Mouse (Mus musculus) neural tube, embryonic 13.5 days (tissue): ENCODE results near the gene Bckdk. TPM values are rescaled to one million over a fixed set of nuclear protein-coding genes. Genes with fewer than 3 reads are reported as not detected.
"Not testable (repeated sequence)": the region's sequence is repeated elsewhere in the genome, so short reads cannot be mapped to it uniquely, and the experiment has no call there.

Experiments used
- ATAC-seq: fragments of 200-750 bp; cut with Nextera tagmentation; 2 replicates; pipeline ENCODE4 v1.8.0; 2017; ENCODE audit warnings: low read depth, mild to moderate bottlenecking, moderate TSS enrichment, moderate library complexity
- H3K27ac ChIP-seq: fragments of 300-500 bp; sonication (generic); replicated peaks from 2 replicates; pipeline ENCODE4 v1.5.1; 2015; ENCODE audit warnings: moderate library complexity, mild to moderate bottlenecking, inconsistent platforms
- H3K27me3 ChIP-seq: fragments of 300-500 bp; sonication (generic); 2 replicates; pipeline ENCODE4 v1.6.1; 2015; ENCODE audit warnings: mild to moderate bottlenecking, inconsistent platforms
- H3K36me3 ChIP-seq: fragments of 300-500 bp; sonication (generic); 2 replicates; pipeline ENCODE4 v1.6.1; 2015; ENCODE audit warnings: mild to moderate bottlenecking, inconsistent platforms
- H3K4me1 ChIP-seq: fragments of 300-500 bp; sonication (generic); replicated peaks from 2 replicates; pipeline ENCODE4 v1.6.1; 2015; ENCODE audit warnings: inconsistent platforms
- H3K4me2 ChIP-seq: fragments of 300-500 bp; sonication (generic); 2 replicates; pipeline ENCODE4 v1.6.1; 2015; ENCODE audit warnings: inconsistent platforms, mild to moderate bottlenecking, moderate library complexity
- H3K4me3 ChIP-seq: fragments of 300-500 bp; sonication (generic); 2 replicates; pipeline ENCODE4 v1.5.1; 2015; ENCODE audit warnings: mild to moderate bottlenecking, inconsistent platforms
- H3K9ac ChIP-seq: fragments of 300-500 bp; sonication (generic); 2 replicates; pipeline ENCODE4 v1.6.1; 2015; ENCODE audit warnings: moderate library complexity, mild to moderate bottlenecking, inconsistent platforms
- H3K9me3 ChIP-seq: fragments of 300-500 bp; sonication (generic); 2 replicates; pipeline ENCODE4 v1.6.1; 2016; ENCODE audit warnings: inconsistent platforms
- WGBS: fragments of 180-500 bp; shearing (Covaris S2); methylation state at CpG from one replicate; pipeline ENCODE4 v1.1.7; 2015; 5-methylcytosine and 5-hydroxymethylcytosine counted together
- polyA plus RNA-seq: library from polyadenylated mRNA; unstranded; fragments of >200 nt; fragmentation: Nextera tagmentation; extraction: Ambion mirVana; gene quantifications from 2 replicates; pipeline ENCODE4 v1.2.1, GENCODE M21; 2015

Gene Bckdk
- polyA plus RNA-seq, 1 experiment from 2014 or later, result 64.4 TPM

DNA sequence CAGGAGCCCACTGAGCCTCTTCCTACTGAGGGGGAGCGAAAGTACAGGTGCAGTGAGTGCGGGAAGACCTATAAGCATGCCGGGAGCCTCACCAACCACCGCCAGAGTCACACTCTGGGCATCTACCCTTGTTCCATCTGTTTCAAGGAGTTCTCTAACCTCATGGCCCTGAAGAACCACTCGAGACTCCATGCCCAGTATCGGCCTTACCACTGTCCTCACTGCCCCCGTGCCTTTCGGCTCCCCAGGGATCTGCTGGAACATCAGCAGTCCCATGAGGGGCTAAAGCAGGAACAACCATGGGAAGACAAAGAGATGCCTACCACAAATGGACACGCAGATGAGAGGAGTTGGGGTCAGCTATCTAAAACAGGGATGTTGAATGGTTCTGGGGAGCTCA, 24.6 kb upstream of the Bckdk start:
- Histone ChIP-seq H3K4me1 (peaks cover 43% of the 10 kb centered on the region), H3K9ac (no peak overlapping the region), H3K36me3 (peaks cover 66% of the 10 kb centered on the region), H3K9me3 (no peaks in the 10 kb centered on the region), H3K27ac (no peak overlapping the region), H3K4me3 (no peak overlapping the region), H3K27me3 (no peaks in the 10 kb centered on the region), H3K4me2 (no peak overlapping the region)
- ATAC-seq, result no peak
- WGBS, result 95% methylated on average over 9 of the region's 9 CpGs

DNA sequence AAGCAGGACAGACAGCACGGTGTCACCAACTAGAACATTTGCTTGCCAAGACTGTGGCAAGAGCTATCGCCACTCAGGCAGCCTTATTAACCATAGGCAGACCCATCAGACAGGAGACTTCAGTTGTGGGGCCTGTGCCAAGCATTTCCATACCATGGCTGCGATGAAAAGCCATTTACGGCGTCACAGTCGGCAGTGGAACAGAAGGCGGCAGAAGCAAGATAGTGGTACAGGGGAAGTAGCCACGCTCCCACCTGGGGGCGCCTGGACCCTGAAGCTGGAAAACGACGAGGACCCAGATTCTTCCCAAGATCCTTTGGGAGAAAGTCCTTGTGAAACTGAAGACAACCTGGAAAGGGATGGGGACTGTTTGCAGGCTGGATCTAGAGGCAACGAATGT, 23.5 kb upstream of the Bckdk start:
- H3K27me3 ChIP-seq, result no peaks in the 10 kb centered on the region
- H3K27ac ChIP-seq, result no peak overlapping the region
- peaks cover 78% of the 10 kb centered on the region for H3K36me3 ChIP-seq
- ATAC-seq, result no peak
- peaks cover 50% of the 10 kb centered on the region for H3K4me1 ChIP-seq
- H3K9ac ChIP-seq, result no peak overlapping the region
- 90% methylated on average over 12 of the region's 12 CpGs for WGBS
- H3K4me3 ChIP-seq, result no peak overlapping the region
- no peaks in the 10 kb centered on the region for H3K9me3 ChIP-seq
- no peak overlapping the region for H3K4me2 ChIP-seq

DNA sequence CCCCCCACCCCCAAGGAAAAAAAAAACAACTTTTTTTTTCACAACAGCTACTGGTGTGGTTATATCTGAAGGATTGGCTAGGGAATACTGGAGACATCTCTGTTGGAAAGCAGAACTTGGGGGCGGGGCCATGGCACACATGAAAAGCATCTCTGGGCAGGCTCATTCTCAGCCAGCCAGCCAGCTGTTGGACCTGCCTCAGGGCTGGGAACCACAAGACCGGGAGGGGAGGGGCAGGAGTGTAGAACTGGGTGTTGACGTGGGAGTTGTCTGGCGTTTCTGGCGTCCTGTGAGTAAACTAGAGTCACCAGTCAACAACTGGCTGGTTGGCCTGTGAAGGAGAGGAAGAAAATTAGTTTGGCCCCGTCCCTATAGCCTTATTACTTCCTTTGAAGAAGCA, 17.9 kb upstream of the Bckdk start:
- Histone ChIP-seq H3K4me2 (no peak overlapping the region), H3K9ac (no peak overlapping the region), H3K9me3 (no peaks in the 10 kb centered on the region), H3K4me1 (peaks cover 51% of the 10 kb centered on the region), H3K27me3 (no peaks in the 10 kb centered on the region), H3K36me3 (peaks cover 98% of the 10 kb centered on the region), H3K4me3 (no peak overlapping the region), H3K27ac (no peak overlapping the region)
- WGBS, result 71% methylated on average over 6 of the region's 6 CpGs
- ATAC-seq, result no peak

DNA sequence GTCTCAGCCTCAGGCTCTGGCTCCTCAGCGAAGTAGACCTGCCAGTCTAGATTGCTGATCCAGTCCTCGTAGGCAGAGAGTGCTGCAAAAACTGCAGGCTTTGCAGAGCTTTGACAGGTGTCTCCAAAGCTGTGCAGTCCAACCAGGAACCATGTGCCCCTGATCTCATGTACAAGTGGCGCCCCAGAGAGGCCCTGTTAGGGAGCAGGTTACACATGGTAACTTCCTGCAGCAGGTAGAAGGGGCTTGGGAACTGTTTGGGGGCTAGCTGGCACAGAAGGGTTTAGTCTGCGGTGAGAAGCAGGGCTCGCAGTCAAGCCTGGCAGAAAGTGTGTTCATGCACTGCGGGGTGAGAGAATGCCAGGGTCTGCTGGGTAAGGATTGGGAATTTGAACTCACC, 17.3 kb upstream of the Bckdk start:
- H3K27me3 ChIP-seq, result no peaks in the 10 kb centered on the region
- peaks cover 51% of the 10 kb centered on the region for H3K4me1 ChIP-seq
- no peak overlapping the region for H3K27ac ChIP-seq
- peaks cover 97% of the 10 kb centered on the region for H3K36me3 ChIP-seq
- no peak for ATAC-seq
- no peak overlapping the region for H3K4me2 ChIP-seq
- 94% methylated on average over 6 of the region's 6 CpGs for WGBS
- H3K9me3 ChIP-seq, result no peaks in the 10 kb centered on the region
- H3K4me3 ChIP-seq, result no peak overlapping the region
- no peak overlapping the region for H3K9ac ChIP-seq

DNA sequence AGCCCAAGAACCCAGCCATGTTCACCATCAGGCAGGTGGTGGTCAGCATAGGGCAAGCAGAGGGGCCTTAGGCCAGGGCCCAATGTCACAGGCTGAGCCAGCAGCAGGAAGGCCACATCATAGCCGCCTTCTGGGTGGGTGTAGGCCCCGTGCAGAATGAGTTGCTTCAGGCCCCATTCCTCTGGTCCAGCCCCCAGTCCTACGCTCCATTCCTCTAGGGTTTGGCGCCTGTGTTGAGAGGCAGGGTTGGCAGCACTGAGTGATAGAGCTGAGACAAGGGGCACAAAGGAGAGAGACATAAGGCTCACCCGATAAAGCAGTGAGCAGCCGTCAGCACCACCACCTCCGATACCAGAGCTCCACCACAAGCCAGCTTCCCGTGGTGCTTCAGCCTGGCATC, 16.7 kb upstream of the Bckdk start:
- Histone ChIP-seq H3K27ac (no peak overlapping the region), H3K9me3 (no peaks in the 10 kb centered on the region), H3K4me3 (no peak overlapping the region), H3K4me2 (no peak overlapping the region), H3K27me3 (no peaks in the 10 kb centered on the region), H3K4me1 (peaks cover 45% of the 10 kb centered on the region), H3K36me3 (peaks cover 96% of the 10 kb centered on the region), H3K9ac (no peak overlapping the region)
- no peak for ATAC-seq
- WGBS, result 89% methylated on average over 8 of the region's 8 CpGs

DNA sequence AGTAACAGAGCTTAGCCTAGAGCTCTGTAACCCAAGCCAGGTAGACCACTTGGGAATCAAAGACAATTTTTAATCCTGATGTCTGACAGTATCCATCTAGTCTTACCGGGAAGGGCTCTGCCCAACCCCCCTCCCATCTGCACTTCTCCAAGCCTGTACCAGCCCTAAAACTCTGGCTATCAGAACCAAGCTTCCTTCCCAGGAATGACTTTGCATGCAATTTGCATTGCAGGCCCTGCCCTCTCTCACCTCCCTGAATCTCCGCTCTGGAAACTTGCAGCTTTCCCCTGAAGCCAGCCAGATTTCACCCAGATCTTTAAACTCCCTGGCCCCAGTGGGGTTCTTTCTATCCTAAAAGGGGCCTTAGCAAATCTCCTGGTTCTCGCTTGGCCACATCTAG, 16.1 kb upstream of the Bckdk start:
- ATAC-seq, result no peak
- WGBS, result 83% methylated on average over 3 of the region's 3 CpGs
- no peaks in the 10 kb centered on the region for H3K27me3 ChIP-seq

DNA sequence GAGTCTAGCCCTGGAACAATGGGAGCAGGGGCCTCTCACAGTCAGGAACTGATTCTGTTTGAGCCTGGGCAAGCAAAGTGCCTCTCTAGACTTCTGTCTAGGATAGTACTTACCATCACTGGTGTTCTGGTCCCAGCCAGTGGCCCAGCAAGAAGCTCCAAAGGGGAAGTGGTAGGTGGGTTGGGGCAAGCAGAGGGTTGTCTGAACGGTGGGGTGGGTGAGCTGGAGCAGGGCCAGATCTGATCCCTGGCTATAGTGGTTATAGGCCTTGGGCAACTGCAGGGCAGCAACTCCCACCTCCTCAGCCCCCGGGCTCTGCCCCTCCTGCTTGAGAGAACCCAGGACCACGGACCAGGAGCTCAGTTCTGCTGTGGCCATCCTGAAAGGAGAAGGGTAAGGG, 15.1 kb upstream of the Bckdk start:
- H3K27me3 ChIP-seq, result no peaks in the 10 kb centered on the region
- no peak overlapping the region for H3K27ac ChIP-seq
- H3K36me3 ChIP-seq, result peaks cover 94% of the 10 kb centered on the region
- no peak overlapping the region for H3K4me2 ChIP-seq
- no peaks in the 10 kb centered on the region for H3K9me3 ChIP-seq
- no peak overlapping the region for H3K4me3 ChIP-seq
- no peak overlapping the region for H3K9ac ChIP-seq
- no peak for ATAC-seq
- 80% methylated on average over 3 of the region's 3 CpGs for WGBS
- peaks cover 30% of the 10 kb centered on the region for H3K4me1 ChIP-seq

More for the DNA sequence above, 16.1 kb upstream of the Bckdk start:
- Histone ChIP-seq H3K27ac (no peak overlapping the region), H3K4me2 (no peak overlapping the region), H3K9me3 (no peaks in the 10 kb centered on the region), H3K9ac (no peak overlapping the region), H3K36me3 (peaks cover 95% of the 10 kb centered on the region), H3K4me1 (peaks cover 40% of the 10 kb centered on the region), H3K4me3 (no peak overlapping the region)

DNA sequence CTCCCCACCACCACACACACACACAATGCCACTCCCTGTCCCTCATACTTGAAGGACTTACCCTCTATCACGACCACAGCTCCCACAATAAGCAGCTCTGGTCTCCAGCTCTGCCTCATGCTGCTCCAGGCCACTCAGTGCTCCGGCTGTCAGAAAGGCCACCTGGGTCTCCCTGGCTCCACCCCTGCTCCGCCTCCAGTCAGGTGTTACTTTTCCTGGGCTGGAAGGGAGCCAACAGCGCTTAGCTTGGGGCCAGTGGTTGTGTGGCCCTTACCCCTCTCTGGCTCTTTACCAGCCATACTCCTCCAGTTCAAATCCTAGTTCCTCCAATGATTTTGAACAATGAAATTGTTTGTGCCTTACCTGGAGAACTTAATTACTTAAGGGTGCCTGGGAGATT, 13.1 kb upstream of the Bckdk start, which contains the start of gene Prss53:
Gene Prss53 (minus strand): TSS at position 173 of the 400 bp plus-strand sequence.
- Histone ChIP-seq H3K4me1 (peaks cover 22% of the 10 kb centered on the region), H3K4me3 (no peak within 1 kb of the TSS), H3K27ac (no peak within 1 kb of the TSS), H3K9me3 (no peaks in the 10 kb centered on the region), H3K9ac (no peak within 1 kb of the TSS), H3K27me3 (no peaks in the 10 kb centered on the region), H3K4me2 (no peak within 1 kb of the TSS), H3K36me3 (peaks cover 74% of the 10 kb centered on the region)
- ATAC-seq, result no peak
- 44% methylated on average over 4 of the region's 4 CpGs for WGBS

DNA sequence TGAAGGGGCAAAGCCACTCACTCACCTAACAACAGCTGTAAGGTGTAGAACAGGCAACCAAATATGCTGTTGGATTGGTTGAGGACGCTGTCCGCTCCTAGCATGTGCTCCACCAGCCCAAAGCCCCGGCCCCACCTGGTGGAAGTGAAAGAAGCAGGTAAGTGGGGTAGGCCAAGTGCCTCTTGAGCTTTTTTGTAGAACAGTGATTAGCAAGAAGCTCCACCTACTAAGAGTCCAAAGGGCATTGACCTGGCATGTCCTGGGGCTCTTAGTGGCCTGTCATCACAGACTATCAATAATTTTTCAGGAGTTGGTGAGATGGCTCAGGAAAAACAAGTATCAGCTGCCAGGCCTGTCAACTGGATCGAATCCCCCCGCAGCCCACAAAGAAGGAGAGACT, 9.4 kb upstream of the Bckdk start:
- H3K9ac ChIP-seq, result peak overlapping the region; percentile 80
- no peak overlapping the region for H3K27ac ChIP-seq
- no peaks in the 10 kb centered on the region for H3K27me3 ChIP-seq
- H3K4me3 ChIP-seq, result peak overlapping the region; percentile 65
- peaks cover 38% of the 10 kb centered on the region for H3K36me3 ChIP-seq
- peak overlapping the region; percentile 84 for H3K4me2 ChIP-seq
- whole genome bisulfite sequencing, result 88% methylated on average over 5 of the region's 5 CpGs
- peaks cover 11% of the 10 kb centered on the region for H3K4me1 ChIP-seq
- ATAC-seq, result no peak
- no peaks in the 10 kb centered on the region for H3K9me3 ChIP-seq

DNA sequence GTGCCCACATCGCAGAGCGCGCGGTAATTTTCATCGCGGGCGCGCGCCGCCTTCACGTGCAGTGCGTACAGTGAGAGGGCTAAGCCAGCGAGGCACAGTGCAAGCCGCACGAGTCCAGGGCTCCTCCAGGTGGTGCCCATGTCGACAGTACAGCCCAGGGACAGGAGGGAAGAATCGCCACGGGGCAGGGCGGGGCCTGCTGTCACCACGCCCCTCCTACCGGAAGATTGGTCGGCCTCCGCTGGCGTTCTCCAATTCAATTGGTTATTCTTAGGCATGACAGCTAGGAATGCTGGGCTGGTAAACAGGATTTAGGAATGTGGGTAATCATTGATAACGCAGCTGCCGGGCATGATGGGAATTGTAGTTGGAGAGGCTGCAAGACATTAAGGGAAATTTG, 8.4 kb upstream of the Bckdk start, which contains the start of the genes Gm21974 and Vkorc1:
Gene Gm21974 (minus strand): TSS at position 13 of the 400 bp plus-strand sequence.
Gene Vkorc1 (minus strand): TSS at position 176 of the 400 bp plus-strand sequence.
- Histone ChIP-seq H3K4me2 (peak within 1 kb of the TSS; percentile 84), H3K36me3 (peaks cover 29% of the 10 kb centered on the region), H3K4me1 (peaks cover 11% of the 10 kb centered on the region), H3K9me3 (no peaks in the 10 kb centered on the region), H3K27me3 (no peaks in the 10 kb centered on the region), H3K4me3 (peak within 1 kb of the TSS; percentile 65), H3K9ac (peak within 1 kb of the TSS; percentile 80), H3K27ac (peak within 1 kb of the TSS; percentile 84)
- 0% methylated on average over 26 of the region's 26 CpGs for WGBS
- peak; percentile 98 for ATAC-seq

DNA sequence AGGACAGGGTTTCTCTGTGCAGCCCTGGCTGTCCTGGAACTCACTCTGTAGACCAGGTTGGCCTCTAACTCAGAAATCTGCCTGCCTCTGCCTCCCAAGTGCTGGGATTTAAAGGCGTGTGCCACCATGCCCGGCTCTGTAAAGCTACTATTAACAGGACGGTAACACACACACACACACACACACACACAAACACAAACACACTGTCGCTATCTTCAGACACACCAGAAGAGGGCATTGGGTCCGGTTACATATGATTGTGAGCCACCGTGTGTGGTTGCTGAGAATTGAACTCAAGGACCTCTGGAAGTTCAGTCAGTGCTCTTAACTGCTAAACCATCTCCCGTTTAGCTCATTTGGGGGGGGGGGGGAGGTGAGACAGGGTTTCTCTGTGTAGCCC, 8.0 kb upstream of the Bckdk start:
- peak overlapping the region; percentile 84 for H3K4me2 ChIP-seq
- WGBS, result 63% methylated on average over 7 of the region's 7 CpGs
- peak; percentile 22 for ATAC-seq
- not testable (repeated sequence) for H3K9ac ChIP-seq, H3K9me3 ChIP-seq, H3K27me3 ChIP-seq, H3K27ac ChIP-seq
- peak overlapping the region; percentile 65 for H3K4me3 ChIP-seq
- peaks cover 11% of the 10 kb centered on the region for H3K4me1 ChIP-seq
- peaks cover 25% of the 10 kb centered on the region for H3K36me3 ChIP-seq

DNA sequence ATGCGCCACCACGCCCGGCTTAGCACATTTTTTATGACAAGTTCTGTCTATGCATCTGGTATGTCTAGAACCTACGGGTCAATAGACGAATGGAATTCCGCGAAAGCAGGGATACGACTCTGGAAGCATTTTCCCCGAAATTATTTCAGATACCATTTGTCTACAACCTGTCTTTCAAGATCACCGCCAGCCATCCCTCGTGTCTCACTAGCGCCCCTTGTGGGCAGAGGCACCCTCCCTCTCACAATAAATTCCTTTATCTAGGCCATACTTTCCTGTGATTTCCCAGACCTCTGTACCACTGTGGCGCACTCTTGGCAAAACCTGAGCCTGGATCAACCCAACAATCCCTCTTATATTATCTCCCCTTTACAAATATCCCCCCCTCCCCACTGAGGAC, 7.5 kb upstream of the Bckdk start:
- WGBS, result 56% methylated on average over 13 of the region's 13 CpGs
- Histone ChIP-seq H3K4me1 (peaks cover 11% of the 10 kb centered on the region), H3K27ac (no peak overlapping the region), H3K9me3 (no peaks in the 10 kb centered on the region), H3K27me3 (no peaks in the 10 kb centered on the region), H3K4me3 (no peak overlapping the region), H3K9ac (no peak overlapping the region), H3K36me3 (peaks cover 21% of the 10 kb centered on the region), H3K4me2 (no peak overlapping the region)
- ATAC-seq, result no peak

DNA sequence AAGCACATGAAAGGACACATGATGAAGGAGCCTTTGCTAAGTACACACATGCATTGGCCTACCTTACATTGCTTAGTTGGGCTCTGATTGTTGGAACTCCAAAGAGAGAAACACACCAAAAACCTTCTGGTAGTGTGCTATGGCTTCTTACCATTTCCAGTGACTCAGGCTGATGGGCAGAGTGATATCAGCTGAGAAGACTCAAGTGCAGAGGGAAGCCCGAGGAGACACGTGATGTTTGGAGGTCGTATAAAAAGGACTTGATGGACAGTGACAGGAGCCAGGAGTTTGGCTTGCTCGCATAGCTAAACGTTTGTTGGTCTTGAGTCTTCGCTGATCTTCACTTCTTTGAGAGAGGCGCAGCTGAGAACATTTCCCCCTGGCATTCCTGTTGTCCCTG, 6.3 kb upstream of the Bckdk start:
- Histone ChIP-seq H3K9me3 (no peaks in the 10 kb centered on the region), H3K9ac (no peak overlapping the region), H3K36me3 (peaks cover 12% of the 10 kb centered on the region), H3K27me3 (no peaks in the 10 kb centered on the region), H3K4me1 (peaks cover 11% of the 10 kb centered on the region), H3K4me2 (no peak overlapping the region), H3K27ac (no peak overlapping the region), H3K4me3 (no peak overlapping the region)
- 94% methylated on average over 7 of the region's 7 CpGs for WGBS
- no peak for ATAC-seq
